Mouse (Mus musculus) adipocyte (in vitro differentiated cells): Measurements from ENCODE around the gene Cxcl5.

Source experiments
- DNase-seq: peaks from one replicate; pipeline ENCODE4 v3.0.0-alpha.2; 2016; ENCODE audit warnings: low spot score

Cxcl5 gene

DNA sequence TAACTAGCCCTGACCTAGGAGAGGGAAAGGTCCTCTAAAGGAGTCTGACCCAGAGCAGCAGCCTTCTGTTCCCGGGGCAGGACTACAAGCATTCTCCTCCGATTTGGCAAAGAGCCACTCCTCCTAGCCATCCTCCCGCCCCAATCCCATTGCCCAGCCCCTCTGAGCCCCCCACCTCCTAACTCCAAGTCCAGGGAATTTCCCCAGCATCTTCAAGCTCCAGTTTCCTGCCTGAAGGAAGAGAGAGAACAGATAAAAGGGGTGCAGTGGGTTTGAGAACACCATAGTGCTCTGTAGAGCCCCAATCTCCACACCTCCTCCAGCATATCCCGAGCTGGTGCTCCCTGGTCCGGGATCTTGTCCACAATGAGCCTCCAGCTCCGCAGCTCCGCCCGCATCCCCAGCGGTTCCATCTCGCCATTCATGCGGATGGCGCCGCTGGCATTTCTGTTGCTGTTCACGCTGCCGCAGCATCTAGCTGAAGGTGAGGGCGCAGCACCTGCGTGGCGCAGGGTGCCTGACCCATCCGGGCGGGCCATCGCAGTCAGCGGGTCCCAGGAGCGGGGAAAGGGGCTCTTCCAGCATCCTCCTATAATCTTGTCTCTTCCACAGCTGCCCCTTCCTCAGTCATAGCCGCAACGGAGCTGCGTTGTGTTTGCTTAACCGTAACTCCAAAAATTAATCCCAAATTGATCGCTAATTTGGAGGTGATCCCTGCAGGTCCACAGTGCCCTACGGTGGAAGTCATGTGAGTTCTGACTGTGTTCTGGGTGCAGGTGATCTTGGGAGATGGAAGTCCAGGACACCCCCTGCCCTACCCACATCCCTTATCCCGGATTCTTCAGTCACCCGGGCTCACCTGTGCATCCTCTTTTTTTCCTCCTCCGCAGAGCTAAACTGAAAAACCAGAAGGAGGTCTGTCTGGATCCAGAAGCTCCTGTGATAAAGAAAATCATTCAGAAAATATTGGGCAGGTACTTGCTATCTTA lies at the start of gene Cxcl5:
Gene Cxcl5 (plus strand): TSS at position 284 of the 989 bp plus-strand sequence.
- peak; percentile 64 for DNase-seq

DNA sequence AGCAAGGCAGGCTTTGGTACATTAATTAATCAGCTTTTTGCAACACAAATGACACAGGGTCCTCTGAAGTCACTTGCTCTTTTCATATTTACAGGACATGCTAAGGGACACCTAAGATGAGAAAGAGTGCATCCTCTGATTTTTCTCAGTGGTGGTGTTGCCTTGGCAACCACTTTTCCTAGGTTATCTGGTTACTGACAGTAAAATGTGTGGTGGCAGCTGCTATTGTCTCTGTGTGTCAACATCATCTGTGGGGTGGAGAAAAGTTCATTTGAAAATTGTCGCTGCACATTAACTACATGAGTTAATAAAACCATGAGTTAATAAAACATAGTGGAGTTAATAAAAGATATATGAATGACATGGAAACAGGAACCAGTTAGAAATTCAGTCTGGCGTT lies 47.8 kb upstream of the Cxcl5 start:
- no peak for DNase-seq

GRCm38 (mm10) chr5:90717937-90718336 lies 41.2 kb upstream of the Cxcl5 start:
- no peak for DNase-seq

DNA sequence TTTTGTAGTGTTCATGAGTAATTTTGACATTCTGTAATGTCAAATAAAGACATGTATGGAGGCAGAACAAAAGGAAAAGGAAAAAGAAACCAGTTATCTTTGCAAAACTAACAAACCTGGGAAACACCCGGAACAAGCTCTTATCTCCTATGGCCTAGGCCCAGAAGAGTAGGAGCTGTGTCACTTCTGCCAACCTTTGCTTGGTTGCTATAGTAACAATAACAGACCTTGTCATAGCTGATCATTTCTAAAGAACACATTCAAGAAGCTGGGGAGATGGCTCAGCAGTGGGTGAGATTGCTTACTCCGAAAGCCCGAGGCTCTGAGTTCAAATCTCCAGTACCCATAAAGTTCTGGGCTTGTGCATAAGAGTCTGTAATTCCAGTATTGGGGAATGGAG lies 36.5 kb upstream of the Cxcl5 start:
- DNase-seq: no peak

- no peak for DNase-seq
These were observed 30.9 kb upstream of the Cxcl5 start for GRCm38 (mm10) chr5:90728254-90728653.

- DNase-seq: peak; percentile 64
These were observed 27.7 kb upstream of the Cxcl5 start for GRCm38 (mm10) chr5:90731480-90731879.

GRCm38 (mm10) chr5:90742029-90742428 lies 17.1 kb upstream of the Cxcl5 start:
- no peak for DNase-seq

GRCm38 (mm10) chr5:90753934-90754333 lies 5.2 kb upstream of the Cxcl5 start:
- no peak for DNase-seq

GRCm38 (mm10) chr5:90758020-90758605 lies 1.0 kb upstream of the Cxcl5 start:
- peak; percentile 87 for DNase-seq

- no peak for DNase-seq
These were observed 1.1 kb downstream of the Cxcl5 start for GRCm38 (mm10) chr5:90760303-90760702.

DNA sequence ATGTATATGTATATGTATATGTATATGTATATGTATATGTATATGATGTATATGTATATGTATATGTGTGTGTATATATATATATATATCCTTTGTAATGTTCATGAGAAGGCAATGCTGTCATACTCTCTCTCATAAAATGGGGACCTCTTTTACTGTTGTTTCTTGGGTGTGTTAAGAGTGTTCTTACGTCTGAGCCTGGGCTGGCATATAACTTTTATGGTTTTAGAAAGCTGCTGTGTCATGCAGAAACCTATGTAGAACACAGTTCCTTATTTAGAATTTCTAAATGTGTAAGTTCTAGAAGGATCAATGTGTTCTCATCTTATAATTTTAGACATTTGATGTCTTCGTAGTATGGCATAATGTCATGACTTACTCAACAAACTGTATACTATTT lies 1.7 kb downstream of the Cxcl5 start:
- DNase-seq: no peak

DNA sequence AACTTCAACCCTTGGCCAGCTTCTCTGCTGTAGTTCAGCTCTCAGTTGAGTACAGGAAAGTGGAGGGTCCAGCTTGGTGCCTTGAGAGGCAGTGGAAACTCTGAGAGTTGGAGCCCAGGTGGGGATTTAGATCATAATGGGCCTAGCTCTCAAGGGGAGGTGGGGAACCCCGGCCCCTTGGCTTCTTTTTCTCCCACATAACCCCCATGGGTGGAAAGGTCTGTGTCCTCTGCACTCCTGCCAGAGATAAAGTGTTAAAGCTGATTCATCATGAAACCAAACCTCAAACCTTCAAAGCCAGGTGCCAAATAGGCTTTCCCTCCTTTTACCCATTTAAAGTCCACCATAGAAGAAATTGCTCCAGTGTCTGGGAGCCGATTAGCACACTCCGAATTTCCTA lies 2.7 kb downstream of the Cxcl5 start:
- no peak for DNase-seq

GRCm38 (mm10) chr5:90763912-90764665 lies 4.9 kb downstream of the Cxcl5 start:
- no peak for DNase-seq

GRCm38 (mm10) chr5:90765821-90766606 lies 6.9 kb downstream of the Cxcl5 start:
- no peak for DNase-seq

- no peak for DNase-seq
These were observed 9.1 kb downstream of the Cxcl5 start, which contains the start of gene Ppbp for GRCm38 (mm10) chr5:90768218-90768617. Ppbp (plus strand) TSS chr5:90768518.

DNA sequence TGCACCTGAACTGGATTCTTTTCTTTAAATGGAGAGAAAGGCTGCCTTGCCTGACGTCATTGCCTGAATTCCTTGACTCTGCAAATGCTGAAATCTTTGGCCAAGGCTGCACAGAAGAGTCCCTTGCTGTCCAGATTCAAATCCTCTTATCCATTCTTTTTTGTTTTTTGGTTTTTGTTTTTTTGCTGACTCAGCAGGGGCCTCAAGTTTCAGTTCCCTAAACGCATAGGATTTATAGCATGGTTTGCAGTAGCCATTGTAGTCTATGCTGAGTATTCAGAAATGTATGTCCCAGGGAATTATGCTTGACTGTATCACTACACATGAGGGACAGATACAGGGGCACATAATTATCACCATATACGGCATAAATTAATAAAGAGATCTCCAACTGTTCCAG lies 12.2 kb downstream of the Cxcl5 start:
- no peak for DNase-seq

GRCm38 (mm10) chr5:90771880-90772653 lies 12.9 kb downstream of the Cxcl5 start, which contains the start of gene Pf4:
Pf4 (plus strand) TSS chr5:90772435.
- no peak for DNase-seq

- DNase-seq: no peak
These were observed 16.4 kb downstream of the Cxcl5 start for GRCm38 (mm10) chr5:90775562-90775961.

DNA sequence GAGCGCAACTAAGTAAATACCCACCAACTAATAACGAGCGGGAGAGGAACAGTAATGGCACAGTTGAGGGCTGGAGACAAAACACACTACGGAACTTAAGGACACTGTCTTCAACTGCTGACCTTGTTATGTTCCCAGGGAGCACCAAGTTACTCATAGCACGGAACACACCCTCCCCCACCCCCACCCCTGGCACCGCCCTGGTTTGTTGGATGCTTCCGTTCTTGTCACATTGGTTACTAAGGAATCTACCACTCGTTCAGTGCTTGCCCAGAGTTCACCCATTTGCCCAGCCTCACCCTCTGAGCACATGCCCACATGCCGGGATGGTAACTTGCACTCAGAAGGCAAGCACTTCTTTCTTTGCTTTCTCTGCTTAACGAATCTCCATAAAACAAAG lies 18.5 kb downstream of the Cxcl5 start:
- no peak for DNase-seq

DNA sequence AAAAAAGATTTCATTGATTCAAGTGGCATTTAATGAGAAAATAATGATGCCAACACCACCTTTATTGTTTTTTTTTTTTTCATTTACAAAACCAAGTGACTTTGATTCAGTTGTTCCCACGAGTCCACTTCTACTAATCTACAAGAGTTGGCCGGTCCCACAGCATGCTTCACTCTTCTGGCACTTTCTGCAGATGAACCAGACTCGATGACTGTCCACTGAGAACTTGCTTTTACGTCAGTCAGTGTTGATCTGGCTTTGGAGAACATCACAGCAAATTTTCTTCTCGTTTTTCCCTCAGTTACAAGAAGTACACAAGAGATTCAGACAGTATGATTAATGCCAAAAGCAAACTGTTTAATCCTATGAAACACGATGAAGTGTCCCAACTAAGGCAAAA lies 19.7 kb downstream of the Cxcl5 start:
- DNase-seq: no peak

- peak; percentile 57 for DNase-seq
These were observed 24.5 kb downstream of the Cxcl5 start for GRCm38 (mm10) chr5:90783697-90784096.
